Mouse (Mus musculus) spleen, postnatal 4 days (tissue): ENCODE measurements around the gene Gtse1.

Source experiments
- DNase-seq, 2 experiments: peaks; one replicate each; pipeline ENCODE4 v3.0.0; 2022; ENCODE audit warnings: low spot score in 2 of 2

Gtse1 gene

DNA sequence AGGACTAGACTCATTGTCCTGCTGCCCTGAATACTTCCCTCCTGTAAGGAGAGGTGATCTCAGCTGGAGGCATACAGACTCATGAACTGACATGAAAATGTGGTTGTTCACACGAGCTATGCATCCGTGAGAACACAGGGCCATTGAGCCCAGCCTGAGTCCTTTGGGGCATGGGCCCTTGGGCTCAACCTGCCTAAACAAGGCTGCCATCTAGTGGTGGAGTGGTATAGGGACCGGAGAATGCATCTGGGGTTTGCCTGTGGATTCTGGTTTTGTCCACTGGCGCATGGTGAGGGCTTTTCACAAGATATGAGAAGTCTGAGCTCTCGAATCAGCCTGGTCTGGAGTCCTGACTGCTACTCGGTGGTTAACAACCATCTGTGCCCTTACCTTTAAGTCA, 8.2 kb downstream of the Gtse1 start:
- peak; percentile 68 to 84 for DNase-seq

DNA sequence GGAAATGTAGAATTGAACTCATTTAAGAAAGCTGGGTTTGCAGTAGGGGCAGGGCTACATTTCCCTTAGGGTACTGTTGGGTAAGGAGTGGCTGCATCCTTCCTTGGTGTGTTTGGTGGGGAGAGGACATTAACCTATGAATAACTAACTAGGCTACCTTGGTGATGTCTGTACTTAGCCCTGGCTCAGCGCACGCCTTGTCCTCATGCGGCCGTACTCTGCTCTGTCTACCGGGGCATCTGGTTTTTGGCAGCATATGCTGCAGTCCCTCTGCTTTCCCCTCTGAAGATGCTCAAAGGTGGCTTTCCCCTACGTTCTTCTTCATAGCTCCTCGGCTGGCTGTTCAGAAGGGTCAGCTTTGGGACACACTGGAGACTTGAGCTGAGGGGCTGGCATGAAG, 17.8 kb downstream of the Gtse1 start:
- no peak for DNase-seq

DNA sequence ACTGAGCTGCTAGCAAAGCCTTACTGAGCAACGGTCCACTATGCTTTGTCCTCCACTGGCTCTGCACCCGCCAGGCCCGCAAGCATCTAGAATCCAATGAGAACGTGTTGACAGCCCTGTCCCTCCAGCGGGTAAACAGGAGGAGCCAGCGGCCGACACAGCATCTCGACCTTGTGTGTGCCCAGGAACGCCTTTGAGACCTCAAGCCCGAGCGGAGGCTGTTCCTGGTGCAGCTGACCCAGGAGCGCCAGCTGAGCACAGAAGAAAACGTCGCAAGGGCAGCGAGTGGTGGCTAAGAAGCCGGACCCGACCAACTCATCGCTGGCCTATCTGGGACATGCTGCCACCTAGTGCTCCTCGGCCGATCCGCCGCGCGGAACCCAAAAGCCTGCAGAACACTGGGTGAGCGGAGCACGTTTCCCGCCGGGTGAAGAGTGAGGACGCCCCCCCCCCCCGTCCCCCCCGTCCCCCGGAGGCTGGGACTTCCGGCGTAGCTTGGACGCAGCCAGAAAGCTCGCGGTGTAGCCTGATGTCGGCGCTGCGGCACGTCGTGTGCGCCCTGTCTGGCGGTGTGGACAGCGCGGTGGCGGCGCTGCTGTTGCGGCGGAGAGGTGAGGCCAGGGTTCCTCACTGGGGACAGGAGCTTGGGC, 19.4 kb downstream of the Gtse1 start, which contains the start of gene Trmu:
Gene Trmu (plus strand): TSS at position 465 of the 650 bp plus-strand sequence.
- peak; percentile 86 to 93 for DNase-seq

DNA sequence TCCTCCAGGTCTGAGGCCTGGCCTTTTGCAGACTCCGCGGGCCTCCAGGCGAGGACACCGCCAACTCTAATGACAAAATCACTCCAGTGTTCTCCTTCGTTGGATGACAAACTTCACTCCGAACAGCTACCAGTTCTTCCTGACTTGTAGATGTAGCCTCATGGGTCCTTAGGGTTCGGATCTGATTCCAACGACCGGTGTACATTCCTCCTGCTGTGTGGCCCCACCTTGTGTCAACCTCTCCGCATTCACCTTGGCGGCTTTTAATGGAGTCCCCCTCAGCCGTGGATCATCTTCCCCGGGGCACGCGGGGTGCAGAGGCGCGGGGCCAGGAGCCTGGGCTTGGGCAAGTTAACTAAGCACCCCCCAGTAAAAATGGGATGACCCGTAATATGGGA, 20.0 kb downstream of the Gtse1 start:
- no peak for DNase-seq

DNA sequence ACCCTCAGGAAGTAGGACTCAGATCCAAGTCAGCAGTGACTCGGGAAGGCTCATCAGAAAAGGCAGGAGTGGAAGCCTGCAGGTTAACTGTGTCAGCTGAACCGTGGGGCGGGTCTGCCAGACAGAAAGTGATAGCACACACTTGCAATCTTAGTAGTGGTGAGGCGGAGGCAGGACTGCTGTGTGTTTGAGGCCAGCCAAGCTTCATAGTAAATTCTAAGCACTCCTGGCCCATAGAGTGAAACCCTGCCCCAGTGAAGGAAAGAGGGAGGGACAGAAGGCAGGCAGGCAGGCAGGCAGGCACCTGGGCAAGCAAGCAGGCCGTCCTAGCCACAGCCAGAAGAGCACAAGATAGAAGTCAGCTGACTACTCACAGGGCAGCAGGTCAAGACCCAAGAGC, 26.1 kb downstream of the Gtse1 start:
- DNase-seq = no peak

DNA sequence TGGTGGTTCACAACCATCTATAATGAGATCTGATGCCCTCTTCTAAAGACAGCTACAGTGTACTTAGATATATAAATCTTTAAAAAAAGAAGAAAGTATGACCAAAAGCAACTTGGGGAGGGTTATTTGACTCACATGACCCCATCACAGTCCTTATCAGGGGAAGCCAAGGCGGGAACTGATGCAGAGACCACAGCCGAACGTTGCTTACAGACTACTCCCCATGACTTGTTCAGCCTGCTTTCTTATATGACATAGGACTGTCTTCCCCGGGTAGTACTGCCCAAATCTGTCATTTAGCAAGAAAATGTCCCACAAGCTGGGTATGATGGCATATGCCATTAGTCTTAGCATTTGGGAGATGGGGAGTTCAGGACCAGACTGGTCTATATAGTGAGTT, 29.7 kb downstream of the Gtse1 start:
- no peak for DNase-seq

DNA sequence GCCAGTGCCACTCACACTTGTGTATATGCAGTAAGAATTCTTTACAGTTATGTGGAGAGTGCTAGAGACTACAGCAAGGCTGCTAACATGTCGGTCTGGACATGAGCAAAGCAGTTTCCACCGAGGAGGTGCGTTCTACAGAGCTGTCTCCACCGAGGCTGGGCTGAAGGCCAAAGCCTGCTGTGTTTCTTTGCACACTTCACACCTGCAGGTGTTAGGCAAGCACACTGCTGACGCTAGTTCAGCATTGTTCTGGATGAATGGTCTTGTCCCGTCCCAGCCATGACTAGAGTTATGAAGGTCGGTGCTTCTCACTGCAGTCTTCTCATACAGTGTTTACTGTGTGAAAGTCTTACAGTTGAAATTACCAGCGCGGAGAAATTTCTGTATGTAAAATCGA, 32.4 kb downstream of the Gtse1 start:
- no peak for DNase-seq

DNA sequence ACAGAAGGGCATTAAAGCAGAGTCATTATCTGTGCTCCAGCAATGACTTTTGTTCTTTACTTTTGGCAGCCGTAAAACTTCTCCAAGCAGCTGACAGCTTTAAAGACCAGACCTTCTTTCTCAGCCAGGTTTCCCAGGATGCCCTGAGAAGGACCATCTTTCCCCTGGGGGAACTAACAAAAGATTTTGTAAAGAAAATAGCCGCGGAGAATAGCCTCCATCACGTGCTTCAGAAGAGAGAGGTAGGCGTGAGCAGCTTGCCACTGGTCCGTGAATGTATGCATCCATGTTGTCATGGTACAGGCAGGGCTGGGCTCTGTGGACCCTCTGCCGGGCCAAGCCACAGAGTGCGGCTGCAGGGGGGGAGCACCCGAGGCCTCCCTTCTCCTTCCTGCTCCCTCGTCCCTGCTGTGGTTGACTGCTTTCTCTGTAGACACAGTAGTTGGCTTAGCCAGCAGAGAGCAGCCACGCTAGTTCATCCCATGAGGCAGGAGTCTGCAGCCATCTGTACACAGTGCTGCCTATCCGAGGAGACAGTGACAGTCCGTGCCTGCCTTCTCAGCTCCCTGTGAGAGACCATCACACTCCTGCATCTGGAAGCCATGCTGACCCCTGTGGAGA, 33.1 kb downstream of the Gtse1 start:
- DNase-seq = no peak

DNA sequence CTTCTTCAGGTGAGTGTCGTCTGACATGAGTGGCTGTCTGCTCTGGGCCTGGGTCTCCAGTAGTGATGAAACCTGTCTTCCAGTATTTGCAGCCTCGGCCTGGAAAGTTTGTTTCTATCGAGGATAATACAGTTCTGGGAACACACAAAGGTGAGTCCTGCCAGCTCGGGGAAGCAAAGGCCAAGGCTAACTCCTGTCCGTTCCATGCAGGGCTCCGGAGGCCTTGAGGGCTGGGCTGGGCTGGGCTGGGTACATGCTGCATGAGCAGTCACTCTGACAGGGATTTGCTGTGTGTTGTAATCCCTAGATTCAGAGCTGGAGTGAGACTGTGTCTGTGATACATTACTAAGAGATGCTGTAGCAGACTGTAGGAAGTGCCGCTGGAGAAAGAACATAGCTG, 34.3 kb downstream of the Gtse1 start:
- DNase-seq = no peak

DNA sequence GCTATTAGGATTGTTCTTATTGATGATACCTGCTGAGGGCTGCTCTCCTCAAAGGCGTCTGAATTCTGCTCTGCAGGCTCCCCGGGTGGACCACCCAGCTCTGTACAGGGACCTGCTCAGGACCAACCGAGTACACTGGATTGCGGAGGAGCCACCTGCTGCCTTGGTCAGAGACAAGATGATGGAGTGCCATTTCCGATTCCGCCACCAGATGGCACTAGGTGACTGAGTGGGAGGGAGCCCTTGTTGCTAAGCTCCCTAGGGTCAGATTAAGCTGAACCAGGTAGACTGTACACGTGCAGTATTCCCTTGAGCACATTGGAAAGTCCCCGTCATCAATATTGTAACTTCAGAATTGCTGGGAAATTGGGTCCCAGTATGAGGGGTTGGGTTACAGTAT, 36.7 kb downstream of the Gtse1 start:
- peak; percentile 77 to 93 for DNase-seq

DNA sequence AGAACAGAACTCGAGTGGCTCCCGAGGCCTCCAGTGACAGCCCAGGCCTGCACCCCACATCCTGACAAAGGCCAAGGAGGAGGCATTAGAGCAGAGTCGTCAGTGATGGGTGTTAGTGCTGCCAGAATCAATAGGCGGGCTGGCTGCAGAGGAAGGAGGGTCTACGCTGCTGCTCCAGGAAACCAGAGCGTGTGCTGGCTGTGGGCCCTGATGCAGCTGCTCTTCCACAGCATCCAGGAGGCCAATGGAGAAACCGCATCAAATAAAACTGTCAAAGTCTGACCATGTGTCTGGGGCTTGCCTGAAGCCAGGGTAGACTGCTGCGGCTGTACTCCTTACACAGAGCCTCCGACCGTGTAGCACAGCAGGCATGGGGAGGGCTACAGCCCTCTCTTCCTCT, 37.6 kb downstream of the Gtse1 start:
- no peak for DNase-seq

DNA sequence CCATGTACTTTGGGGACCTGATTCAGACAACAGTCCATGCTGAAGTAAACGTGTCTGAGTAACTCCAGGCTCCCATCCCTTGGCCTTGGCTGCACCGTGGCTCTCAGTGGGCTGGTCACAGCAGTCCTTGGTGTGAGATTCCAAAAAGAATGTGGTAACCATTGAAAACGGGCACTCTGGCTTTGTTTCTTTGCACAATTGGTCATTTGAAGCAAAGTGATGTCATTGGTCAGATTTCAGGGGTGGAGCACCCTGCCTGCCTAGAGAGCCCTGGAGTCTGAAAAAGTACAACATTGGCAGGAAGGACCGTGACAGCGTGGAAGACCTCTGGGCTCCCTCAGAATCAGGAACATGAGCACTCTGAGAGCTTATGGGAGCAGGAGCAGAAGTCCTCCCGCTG, 39.9 kb downstream of the Gtse1 start:
- DNase-seq = no peak

DNA sequence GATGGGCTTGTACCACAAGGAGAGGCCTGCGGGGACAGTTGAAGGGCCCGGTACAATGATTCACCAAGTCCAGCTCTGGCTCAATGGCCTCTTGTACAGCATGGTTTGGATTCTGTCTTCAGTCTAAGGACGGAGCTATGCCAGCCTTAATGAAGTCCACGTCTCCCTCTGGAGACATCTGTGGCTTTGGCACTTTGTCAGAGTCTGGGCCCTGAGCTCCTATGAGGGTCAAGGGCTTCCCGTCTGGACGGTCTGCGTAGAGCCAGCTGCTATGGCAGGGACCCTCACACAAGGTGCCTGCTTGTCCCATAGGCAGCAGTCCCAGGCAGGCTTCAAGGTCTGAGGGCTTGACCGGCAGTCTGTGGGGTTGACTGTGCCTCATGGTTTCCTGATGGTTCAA, 40.8 kb downstream of the Gtse1 start:
- DNase-seq = no peak

DNA sequence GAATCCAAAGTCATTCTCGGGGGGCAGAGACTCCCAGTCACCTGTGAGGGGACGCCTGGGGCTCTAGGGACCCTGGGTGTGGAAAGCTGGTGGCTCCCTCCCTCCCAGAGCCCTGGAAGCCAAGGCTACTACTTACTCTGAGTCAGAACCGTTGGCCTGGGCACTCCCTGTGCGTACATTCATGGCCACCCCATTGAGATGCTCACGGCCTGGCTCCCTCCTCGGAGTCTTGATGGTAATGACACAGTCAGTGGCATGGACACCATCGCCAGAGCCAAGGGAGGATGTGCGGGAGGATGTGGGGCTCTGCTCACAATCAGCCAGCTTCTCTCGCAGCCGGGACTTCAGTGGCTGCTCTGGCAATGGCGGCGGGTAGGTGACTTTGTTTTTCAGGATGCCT, 41.3 kb downstream of the Gtse1 start:
- DNase-seq = no peak

DNA sequence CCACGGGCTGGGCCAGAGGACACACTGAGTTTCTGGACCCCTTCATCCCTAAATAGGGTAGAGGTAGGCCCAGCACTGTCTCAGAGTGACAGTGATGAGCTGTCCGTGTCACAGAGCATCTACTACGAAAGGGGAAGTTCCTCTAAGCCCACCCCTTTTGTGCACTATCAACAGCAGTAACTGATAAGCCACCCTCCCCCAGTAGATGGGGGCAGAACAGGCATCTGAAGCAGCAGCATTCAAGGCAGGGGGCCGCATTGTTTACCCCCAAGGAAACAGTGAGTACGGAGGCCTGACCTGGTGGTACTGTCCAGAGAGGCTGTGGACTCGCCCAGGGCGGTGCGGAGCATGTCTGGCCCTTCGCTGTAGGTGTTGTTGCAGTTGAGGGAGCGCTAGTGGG, 43.0 kb downstream of the Gtse1 start:
- no peak for DNase-seq

DNA sequence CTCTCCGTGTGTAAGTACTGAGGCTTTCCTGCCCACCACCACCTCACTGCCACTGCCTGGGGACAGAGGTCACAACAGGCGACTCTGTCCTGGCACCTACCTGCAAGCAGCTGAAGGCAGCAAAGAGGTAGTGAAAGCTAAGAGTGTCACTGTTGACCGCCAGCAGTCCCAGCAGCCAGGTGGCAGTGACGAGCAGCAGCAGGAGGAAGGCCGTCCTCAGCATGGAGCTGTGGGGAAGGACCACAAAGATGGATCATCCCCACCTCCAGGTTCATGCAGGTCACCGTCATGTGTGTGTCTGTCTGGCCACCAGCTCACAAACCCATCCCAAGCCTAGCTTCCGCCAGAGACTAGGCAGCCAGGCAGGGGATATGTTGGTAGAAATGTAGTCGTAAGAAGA, 44.3 kb downstream of the Gtse1 start:
- no peak for DNase-seq

DNA sequence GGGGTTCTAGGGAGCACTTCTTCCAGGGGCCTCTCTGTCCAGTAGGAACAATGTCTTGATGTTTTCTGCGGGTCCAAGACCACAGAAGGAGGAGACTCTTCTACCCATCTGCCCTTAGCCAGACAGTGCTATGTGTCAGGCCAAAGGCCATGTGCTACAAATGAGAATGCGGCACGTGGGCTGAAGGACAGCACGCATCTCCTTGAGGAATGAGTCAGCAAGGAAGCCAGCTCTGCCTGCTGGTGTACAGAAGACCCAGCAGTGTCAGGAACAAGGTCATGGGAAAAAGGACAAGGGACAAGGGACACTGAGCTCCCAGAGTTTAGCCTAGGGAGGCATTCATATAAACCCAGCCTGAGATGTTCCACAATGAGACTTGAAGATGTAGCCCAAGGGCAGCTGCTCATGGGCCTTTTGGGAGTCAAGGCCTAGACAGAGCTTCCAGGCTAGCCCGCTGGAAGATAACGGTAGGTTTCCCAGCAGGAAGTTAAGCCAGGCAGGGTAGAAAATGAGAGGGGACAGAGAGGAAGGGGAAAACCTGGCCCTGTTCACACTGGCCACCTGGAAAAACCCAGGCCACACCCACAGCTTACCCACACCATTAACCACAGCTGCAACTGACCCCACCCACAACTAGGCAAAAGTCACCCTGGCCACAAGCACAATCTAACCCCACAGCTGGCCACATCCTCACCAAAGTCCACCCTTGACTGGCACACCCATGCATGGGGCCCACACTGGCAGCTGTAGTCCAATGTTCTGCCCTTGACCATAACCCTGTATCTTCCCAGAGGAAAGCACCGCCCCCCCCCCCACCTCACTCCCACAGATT, 49.3 kb downstream of the Gtse1 start:
- DNase-seq = no peak

DNA sequence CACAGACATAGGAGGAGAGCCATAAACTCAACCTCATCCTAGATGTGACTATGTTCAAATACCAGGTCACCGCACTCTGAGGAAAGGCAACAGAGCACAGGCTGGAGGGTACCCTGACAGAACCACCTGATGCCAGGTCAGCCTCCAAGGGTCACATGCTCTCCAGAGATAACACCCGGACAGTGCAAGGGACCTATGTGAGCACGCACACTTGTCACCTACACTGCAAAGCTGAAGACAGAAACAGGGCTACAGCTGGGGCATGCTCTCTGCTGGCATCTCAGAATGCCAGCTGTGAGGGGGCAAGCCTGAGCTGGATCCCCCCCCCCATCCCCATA, 49.9 kb downstream of the Gtse1 start:
- DNase-seq = no peak

DNA sequence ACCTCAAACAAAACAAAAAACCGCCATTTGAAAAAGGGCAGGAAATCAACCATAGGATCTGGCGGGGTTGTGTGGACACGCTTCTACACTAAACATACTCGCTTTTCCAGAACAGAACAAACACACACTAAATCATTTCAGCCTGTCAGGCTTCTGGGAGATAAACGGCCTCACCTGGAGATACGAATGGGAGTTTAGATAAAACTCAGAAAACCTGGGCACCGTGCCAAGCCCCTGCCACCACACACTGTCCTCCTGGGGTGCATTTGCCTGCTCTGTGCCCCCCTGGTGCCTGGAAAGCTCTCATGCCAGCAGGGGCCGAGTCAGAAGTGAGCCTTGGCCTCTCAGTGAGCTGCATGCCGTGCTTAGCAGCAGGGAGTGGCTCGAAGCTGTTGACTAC, 50.4 kb downstream of the Gtse1 start:
- no peak for DNase-seq

DNA sequence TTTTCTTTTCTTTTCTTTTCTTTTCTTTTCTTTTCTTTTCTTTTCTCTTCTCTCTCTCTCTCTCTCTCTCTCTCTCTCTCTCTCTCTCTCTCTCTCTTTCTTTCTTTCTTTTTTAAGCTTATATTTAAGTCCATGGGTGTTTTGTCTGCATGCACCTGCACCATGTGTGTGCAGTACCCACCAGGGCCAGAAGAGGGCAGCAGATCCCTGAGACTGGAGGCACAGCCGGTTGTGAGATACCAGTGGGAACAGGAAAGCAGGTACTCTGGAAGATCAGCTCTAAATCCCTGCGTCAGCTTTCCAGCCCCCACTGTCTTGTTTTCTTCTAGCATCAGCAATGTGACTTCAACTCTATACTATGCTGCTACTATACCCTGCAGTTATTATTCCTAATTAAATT, 54.1 kb downstream of the Gtse1 start:
- DNase-seq = peak; percentile 80 to 93

DNA sequence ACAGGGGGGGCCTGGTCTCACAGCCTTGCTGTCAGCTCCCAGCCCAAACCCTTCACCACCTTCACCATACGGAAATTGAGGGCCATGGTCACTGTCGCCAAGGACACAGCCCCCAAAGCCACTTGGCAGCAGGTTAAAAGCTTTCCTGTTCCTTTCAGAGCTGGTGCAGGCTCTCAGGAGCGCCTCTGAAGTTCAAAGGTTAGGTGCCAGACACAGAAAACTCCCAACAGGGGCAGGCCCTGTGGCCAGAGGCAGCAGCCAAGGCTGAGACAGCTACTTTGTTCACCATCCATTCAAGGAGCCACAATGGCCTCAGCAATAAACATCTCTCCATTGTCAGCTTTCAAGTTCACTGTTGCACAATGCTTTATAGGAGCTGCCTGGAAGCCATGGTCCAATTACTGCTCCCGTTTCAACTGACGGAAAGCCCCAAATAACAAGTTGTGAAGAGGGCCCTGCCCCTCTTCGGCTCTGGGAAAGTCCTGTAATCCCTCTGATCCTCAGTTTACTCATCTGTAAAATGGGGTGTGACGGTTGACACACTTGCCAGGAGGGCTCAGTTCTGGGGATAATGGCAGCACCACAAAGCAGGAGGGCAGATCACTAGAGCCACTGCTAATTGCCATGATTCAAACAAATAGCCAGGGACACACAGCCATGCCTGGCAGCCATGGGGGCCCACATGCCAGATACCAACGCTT, 59.8 kb downstream of the Gtse1 start:
- DNase-seq = no peak

DNA sequence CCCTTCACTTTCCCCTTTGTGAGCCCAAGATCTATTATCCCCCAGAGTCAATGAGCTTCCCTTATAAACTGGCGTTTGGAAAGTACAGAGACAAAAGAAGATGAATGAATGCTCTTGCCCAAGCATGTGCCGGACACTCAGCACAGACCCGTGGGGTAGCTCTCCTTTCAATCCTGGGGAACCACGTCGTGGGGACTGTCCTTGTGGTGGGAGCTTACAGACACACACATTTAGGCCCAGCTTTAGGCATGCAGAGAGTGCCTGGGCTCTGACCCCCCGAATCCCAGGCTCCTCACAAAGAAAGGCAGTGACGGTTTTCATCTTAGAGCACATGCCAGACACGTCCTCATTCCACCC, 60.3 kb downstream of the Gtse1 start:
- no peak for DNase-seq

DNA sequence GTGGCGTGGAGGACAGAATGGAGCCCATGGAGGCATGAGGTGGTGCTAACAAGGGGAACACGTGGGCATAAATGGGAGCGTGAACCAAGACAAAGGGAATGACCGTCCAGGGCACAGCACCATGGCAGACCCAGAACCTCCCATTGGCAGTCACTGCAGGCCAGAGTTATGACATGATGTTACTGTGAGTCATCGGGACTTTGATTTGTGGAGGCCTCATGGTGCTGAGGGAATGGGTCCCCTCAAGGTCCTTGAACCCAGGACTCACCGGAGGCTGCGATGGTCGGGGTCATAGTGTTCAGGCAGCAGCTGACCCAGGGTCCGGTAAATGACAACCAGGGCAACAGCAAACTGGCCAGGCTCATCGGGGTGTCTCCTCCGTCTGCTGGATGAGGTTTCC, 62.3 kb downstream of the Gtse1 start:
- no peak for DNase-seq
